Mouse (Mus musculus) forebrain, embryonic 13.5 days (tissue): ENCODE measurements around the gene Chmp2b. TPM values are rescaled to one million over a fixed set of nuclear protein-coding genes. Genes with fewer than 3 reads are reported as not detected.

Experiments used
- ATAC-seq: fragments of 200-750 bp; cut with Nextera tagmentation; 2 replicates; pipeline ENCODE4 v1.8.0; 2017
- H3K27ac ChIP-seq: fragments of 300-500 bp; sonication (generic); 2 replicates; pipeline ENCODE4 v1.5.1; 2015; ENCODE audit warnings: inconsistent platforms, mild to moderate bottlenecking, moderate library complexity
- H3K27me3 ChIP-seq: fragments of 300-500 bp; sonication (generic); 2 replicates; pipeline ENCODE4 v1.6.1; 2015; ENCODE audit warnings: mild to moderate bottlenecking, inconsistent platforms
- H3K36me3 ChIP-seq: fragments of 300-500 bp; sonication (generic); 2 replicates; pipeline ENCODE4 v1.6.1; 2015; ENCODE audit warnings: mild to moderate bottlenecking, inconsistent platforms; ENCODE audit not compliant: poor library complexity, severe bottlenecking
- H3K4me1 ChIP-seq: fragments of 300-500 bp; sonication (generic); 2 replicates; pipeline ENCODE4 v1.6.1; 2015; ENCODE audit warnings: inconsistent platforms
- H3K4me2 ChIP-seq: fragments of 300-500 bp; sonication (generic); 2 replicates; pipeline ENCODE4 v1.6.1; 2015; ENCODE audit warnings: inconsistent platforms, mild to moderate bottlenecking, moderate library complexity
- H3K4me3 ChIP-seq: fragments of 300-500 bp; sonication (generic); 2 replicates; pipeline ENCODE4 v1.5.1; 2015; ENCODE audit warnings: mild to moderate bottlenecking, inconsistent platforms
- H3K9ac ChIP-seq: fragments of 300-500 bp; sonication (generic); 2 replicates; pipeline ENCODE4 v1.6.1; 2015; ENCODE audit warnings: mild to moderate bottlenecking, inconsistent platforms
- H3K9me3 ChIP-seq: fragments of 300-500 bp; sonication (generic); replicated peaks from 2 replicates; pipeline ENCODE4 v1.6.1; 2016; ENCODE audit warnings: inconsistent platforms
- WGBS: fragments of 180-500 bp; shearing (Covaris S2); methylation state at CpG from one replicate; pipeline ENCODE4 v1.1.7; 2015; 5-methylcytosine and 5-hydroxymethylcytosine counted together
- polyA plus RNA-seq: library from polyadenylated mRNA; unstranded; fragments of >200 nt; fragmentation: Nextera tagmentation; extraction: Ambion mirVana; gene quantifications from 2 replicates; pipeline ENCODE4 v1.2.1, GENCODE M21; 2015

The Chmp2b gene
- 32.6 and 35.2 TPM in 2 replicates for polyA plus RNA-seq

- no peaks in the 10 kb centered on the region for H3K27me3 ChIP-seq
- ATAC-seq, result peak; percentile 94
- H3K36me3 ChIP-seq, result no peaks in the 10 kb centered on the region
- peak within 1 kb of the TSS; percentile 79 for H3K9ac ChIP-seq
- under 1% methylated on average over 64 of the region's 69 CpGs for WGBS
- peaks cover 9% of the 10 kb centered on the region; the same call in 1 of the 2 replicates for H3K4me1 ChIP-seq
- H3K4me2 ChIP-seq, result peak within 1 kb of the TSS; percentile 86
- H3K27ac ChIP-seq, result no peak within 1 kb of the TSS
- H3K4me3 ChIP-seq, result peak within 1 kb of the TSS; percentile 89
- H3K9me3 ChIP-seq, result no peaks in the 10 kb centered on the region
These were observed at the start of gene Chmp2b for GRCm38 (mm10) chr16:65561963-65562863. Chmp2b (minus strand) TSS chr16:65562726.

GRCm38 (mm10) chr16:65611678-65612077 is 49.2 kb upstream of the Chmp2b start:
- WGBS, result 80% methylated on average over 1 of the region's 1 CpGs
- no peak for ATAC-seq
- Histone ChIP-seq H3K4me3 (no peak overlapping the region), H3K36me3 (no peaks in the 10 kb centered on the region), H3K9ac (no peak overlapping the region), H3K4me1 (no peaks in the 10 kb centered on the region), H3K27me3 (no peaks in the 10 kb centered on the region), H3K9me3 (no peaks in the 10 kb centered on the region), H3K4me2 (no peak overlapping the region), H3K27ac (no peak overlapping the region)

- Histone ChIP-seq H3K27me3 (no peaks in the 10 kb centered on the region), H3K4me3 (no peak overlapping the region), H3K4me2 (no peak overlapping the region), H3K9ac (no peak overlapping the region), H3K27ac (no peak overlapping the region), H3K9me3 (no peaks in the 10 kb centered on the region), H3K36me3 (no peaks in the 10 kb centered on the region), H3K4me1 (no peaks in the 10 kb centered on the region)
- 89% methylated on average over 4 of the region's 4 CpGs for WGBS
- no peak for ATAC-seq
These were observed 38.3 kb upstream of the Chmp2b start for GRCm38 (mm10) chr16:65600798-65601197.

GRCm38 (mm10) chr16:65586111-65586865 is 23.8 kb upstream of the Chmp2b start:
- no peak for ATAC-seq
- Histone ChIP-seq H3K4me1 (no peaks in the 10 kb centered on the region), H3K4me3 (no peak overlapping the region), H3K27ac (no peak overlapping the region), H3K9me3 (no peaks in the 10 kb centered on the region), H3K36me3 (no peaks in the 10 kb centered on the region), H3K27me3 (no peaks in the 10 kb centered on the region), H3K9ac (no peak overlapping the region), H3K4me2 (no peak overlapping the region)
- WGBS, result 74% methylated on average over 7 of the region's 7 CpGs

- 88% methylated on average over 2 of the region's 2 CpGs for WGBS
- H3K9me3 ChIP-seq, result no peaks in the 10 kb centered on the region
- no peaks in the 10 kb centered on the region for H3K4me1 ChIP-seq
- no peak overlapping the region for H3K4me2 ChIP-seq
- no peak overlapping the region for H3K27ac ChIP-seq
- no peaks in the 10 kb centered on the region for H3K27me3 ChIP-seq
- no peak for ATAC-seq
- H3K4me3 ChIP-seq, result no peak overlapping the region
- H3K36me3 ChIP-seq, result no peaks in the 10 kb centered on the region
- H3K9ac ChIP-seq, result no peak overlapping the region
These were observed 23.2 kb upstream of the Chmp2b start for GRCm38 (mm10) chr16:65585699-65586098.

- 50% methylated on average over 6 of the region's 6 CpGs for WGBS
- Histone ChIP-seq H3K36me3 (no peaks in the 10 kb centered on the region), H3K27ac (no peak overlapping the region), H3K4me1 (no peaks in the 10 kb centered on the region), H3K9ac (no peak overlapping the region), H3K4me3 (no peak overlapping the region), H3K27me3 (no peaks in the 10 kb centered on the region), H3K9me3 (no peaks in the 10 kb centered on the region), H3K4me2 (no peak overlapping the region)
- no peak for ATAC-seq
These were observed 14.9 kb upstream of the Chmp2b start for GRCm38 (mm10) chr16:65577298-65578029.

GRCm38 (mm10) chr16:65568853-65569252 is 6.3 kb upstream of the Chmp2b start:
- no peak overlapping the region for H3K27ac ChIP-seq
- no peak overlapping the region for H3K4me2 ChIP-seq
- no peak overlapping the region for H3K9ac ChIP-seq
- no peak overlapping the region for H3K4me3 ChIP-seq
- H3K27me3 ChIP-seq, result no peaks in the 10 kb centered on the region
- ATAC-seq, result no peak
- 77% methylated on average over 4 of the region's 4 CpGs for WGBS
- no peaks in the 10 kb centered on the region for H3K4me1 ChIP-seq
- no peaks in the 10 kb centered on the region for H3K9me3 ChIP-seq
- H3K36me3 ChIP-seq, result no peaks in the 10 kb centered on the region

- WGBS, result 94% methylated on average over 1 of the region's 1 CpGs
- no peak overlapping the region for H3K9ac ChIP-seq
- H3K4me2 ChIP-seq, result no peak overlapping the region
- no peaks in the 10 kb centered on the region for H3K36me3 ChIP-seq
- no peak for ATAC-seq
- H3K9me3 ChIP-seq, result no peaks in the 10 kb centered on the region
- H3K4me1 ChIP-seq, result peaks cover 9% of the 10 kb centered on the region; the same call in 1 of the 2 replicates
- H3K27me3 ChIP-seq, result no peaks in the 10 kb centered on the region
- no peak overlapping the region for H3K4me3 ChIP-seq
- no peak overlapping the region for H3K27ac ChIP-seq
These were observed 2.4 kb upstream of the Chmp2b start for GRCm38 (mm10) chr16:65564951-65565350.

- no peaks in the 10 kb centered on the region for H3K9me3 ChIP-seq
- H3K36me3 ChIP-seq, result no peaks in the 10 kb centered on the region
- 67% methylated on average over 8 of the region's 8 CpGs for WGBS
- no peak overlapping the region for H3K27ac ChIP-seq
- no peak overlapping the region for H3K9ac ChIP-seq
- no peak overlapping the region for H3K4me2 ChIP-seq
- no peak overlapping the region for H3K4me3 ChIP-seq
- no peaks in the 10 kb centered on the region for H3K27me3 ChIP-seq
- H3K4me1 ChIP-seq, result peaks cover 9% of the 10 kb centered on the region; the same call in 1 of the 2 replicates
- no peak for ATAC-seq
These were observed 1.8 kb upstream of the Chmp2b start for GRCm38 (mm10) chr16:65564306-65564705.

- no peaks in the 10 kb centered on the region for H3K36me3 ChIP-seq
- 1% methylated on average over 10 of the region's 10 CpGs for WGBS
- H3K27ac ChIP-seq, result no peak overlapping the region
- ATAC-seq, result peak; percentile 79
- peak overlapping the region; percentile 79 for H3K9ac ChIP-seq
- H3K4me1 ChIP-seq, result peaks cover 9% of the 10 kb centered on the region; the same call in 1 of the 2 replicates
- H3K9me3 ChIP-seq, result no peaks in the 10 kb centered on the region
- H3K27me3 ChIP-seq, result no peaks in the 10 kb centered on the region
- H3K4me2 ChIP-seq, result peak overlapping the region; percentile 86
- H3K4me3 ChIP-seq, result peak overlapping the region; percentile 89
These were observed 309 bp upstream of the Chmp2b start for GRCm38 (mm10) chr16:65562864-65563206.

- Histone ChIP-seq H3K9me3 (no peaks in the 10 kb centered on the region), H3K36me3 (no peaks in the 10 kb centered on the region), H3K4me2 (peak overlapping the region; percentile 86), H3K4me3 (peak overlapping the region; percentile 89), H3K4me1 (peaks cover 9% of the 10 kb centered on the region; the same call in 1 of the 2 replicates), H3K27me3 (no peaks in the 10 kb centered on the region), H3K9ac (peak overlapping the region; percentile 79), H3K27ac (no peak overlapping the region)
- 0 out of 2 replicates have a peak, but pooled peaks have one; percentile 19 for ATAC-seq
- 11% methylated on average over 8 of the region's 8 CpGs for WGBS
These were observed 1.2 kb downstream of the Chmp2b start for GRCm38 (mm10) chr16:65560996-65561962.
